Mouse (Mus musculus) stomach, postnatal 0 days (tissue): ENCODE measurements around the gene Nectin4.

Experiments used
- CTCF ChIP-seq: IDR thresholded peaks from 2 replicates; pipeline ENCODE4 v1.5.1; 2016; ENCODE audit warnings: antibody characterized with exemption, low read depth, mild to moderate bottlenecking, moderate library complexity
- EP300 ChIP-seq: optimal IDR thresholded peaks from 2 replicates; pipeline ENCODE3; 2016; ENCODE audit warnings: antibody characterized with exemption

- TF ChIP-seq CTCF (no peak), EP300 (no peak)
Measured at GRCm38 (mm10) chr1:171320151-171320550, 49.7 kb upstream of the Nectin4 start.
